Mouse (Mus musculus) adrenal gland, postnatal 4 days (tissue): ENCODE data around the gene Gpr162. TPM values are rescaled to one million over a fixed set of nuclear protein-coding genes. Genes with fewer than 3 reads are reported as not detected.
A peak's percentile ranks its signal among the peaks of the same experiment; 100 is the strongest.

Experiments used
- DNase-seq, 2 experiments: peaks; one replicate each; pipeline ENCODE4 v3.0.0; 2021 to 2022; ENCODE audit warnings: low spot score in 2 of 2, mixed read lengths in 2 of 2
- total RNA-seq, 2 experiments: library from RNA; stranded (reverse); gene quantifications; 2 replicates each; pipeline ENCODE4 v1.2.3; 2021

Gene Gpr162
- total RNA-seq, 2 experiments from 2014 or later: 5.1 to 5.6 TPM

- no peak for DNase-seq
Observed at GRCm38 (mm10) chr6:124884714-124885500, 21.1 kb upstream of the Gpr162 start.

GRCm38 (mm10) chr6:124883351-124883750 is 19.6 kb upstream of the Gpr162 start:
- DNase-seq: no peak

GRCm38 (mm10) chr6:124881821-124882220 is 18.0 kb upstream of the Gpr162 start:
- DNase-seq: no peak

GRCm38 (mm10) chr6:124879390-124879789 is 15.6 kb upstream of the Gpr162 start:
- DNase-seq: no peak

- no peak for DNase-seq
Observed at GRCm38 (mm10) chr6:124874348-124874747, 10.6 kb upstream of the Gpr162 start.

- no peak for DNase-seq
Observed at GRCm38 (mm10) chr6:124866560-124866959, 2.8 kb upstream of the Gpr162 start.

GRCm38 (mm10) chr6:124865766-124866362 is 2.1 kb upstream of the Gpr162 start:
- no peak for DNase-seq

GRCm38 (mm10) chr6:124863125-124863657 is 592 bp downstream of the Gpr162 start:
- DNase-seq: no peak

- DNase-seq: no peak
Observed at GRCm38 (mm10) chr6:124862406-124863124, 1.2 kb downstream of the Gpr162 start.

- DNase-seq: no peak
Observed at GRCm38 (mm10) chr6:124861802-124862201, 2.0 kb downstream of the Gpr162 start.

GRCm38 (mm10) chr6:124861266-124861665 is 2.5 kb downstream of the Gpr162 start:
- DNase-seq: no peak

GRCm38 (mm10) chr6:124860511-124860910 is 3.3 kb downstream of the Gpr162 start:
- DNase-seq: no peak

- DNase-seq: peak; percentile 81 to 87
Observed at GRCm38 (mm10) chr6:124859725-124860124, 4.1 kb downstream of the Gpr162 start.

GRCm38 (mm10) chr6:124858561-124859318 is 5.0 kb downstream of the Gpr162 start:
- DNase-seq: no peak

- DNase-seq: no peak
Observed at GRCm38 (mm10) chr6:124857840-124858530, 5.8 kb downstream of the Gpr162 start.

GRCm38 (mm10) chr6:124856916-124857839 is 6.6 kb downstream of the Gpr162 start, which contains the start of gene P3h3:
TSS of gene P3h3 (minus strand) at chr6:124857752.
- DNase-seq: peak; percentile 65 to 67

- no peak for DNase-seq
Observed at GRCm38 (mm10) chr6:124856321-124856720, 7.5 kb downstream of the Gpr162 start.

GRCm38 (mm10) chr6:124854647-124855046 is 9.1 kb downstream of the Gpr162 start:
- DNase-seq: no peak

GRCm38 (mm10) chr6:124850535-124850934 is 13.2 kb downstream of the Gpr162 start:
- no peak for DNase-seq
